Mouse (Mus musculus) cerebellum, postnatal 4 days (tissue): ENCODE data around the gene Car15.

Experiments used
- DNase-seq, 2 experiments: peaks; one replicate each; pipeline ENCODE4 v3.0.0; 2022; ENCODE audit warnings: low spot score in 2 of 2, mixed read lengths in 1 of 2

The Car15 gene

GRCm38 (mm10) chr16:17802839-17803674 is 35.1 kb downstream of the Car15 start:
- DNase-seq: peak in 1 of 2 experiments; percentile 34

GRCm38 (mm10) chr16:17802456-17802838 is 35.7 kb downstream of the Car15 start:
- DNase-seq: no peak

GRCm38 (mm10) chr16:17801777-17802455 is 36.2 kb downstream of the Car15 start:
- DNase-seq: no peak

- DNase-seq: no peak
Observed at GRCm38 (mm10) chr16:17799584-17799983, 38.6 kb downstream of the Car15 start.

- no peak for DNase-seq
Observed at GRCm38 (mm10) chr16:17798321-17799180, 39.6 kb downstream of the Car15 start.

- peak in 1 of 2 experiments; percentile 15 for DNase-seq
Observed at GRCm38 (mm10) chr16:17797812-17798311, 40.3 kb downstream of the Car15 start.

- DNase-seq: peak in 1 of 2 experiments; percentile 16
Observed at GRCm38 (mm10) chr16:17796971-17797811, 41.0 kb downstream of the Car15 start, which contains the start of gene Scarf2. Scarf2 (plus strand) TSS chr16:17797282.

- DNase-seq: no peak
Observed at GRCm38 (mm10) chr16:17796519-17796918, 41.6 kb downstream of the Car15 start.

- DNase-seq: no peak
Observed at GRCm38 (mm10) chr16:17795643-17796042, 42.5 kb downstream of the Car15 start.

GRCm38 (mm10) chr16:17794047-17794446 is 44.1 kb downstream of the Car15 start:
- no peak for DNase-seq

- no peak for DNase-seq
Observed at GRCm38 (mm10) chr16:17792728-17793127, 45.4 kb downstream of the Car15 start.

- DNase-seq: no peak
Observed at GRCm38 (mm10) chr16:17785337-17785736, 52.8 kb downstream of the Car15 start.
